Mouse (Mus musculus): ENCODE data around the gene Zswim3. TPM values are rescaled to one million over a fixed set of nuclear protein-coding genes. Genes with fewer than 3 reads are reported as not detected.
"Not testable (repeated sequence)": the region's sequence is repeated elsewhere in the genome, so short reads cannot be mapped to it uniquely, and the experiment has no call there.

The Zswim3 gene
- total RNA-seq, 2 experiments from 2014 or later = 2.5 to 3.1 TPM

DNA sequence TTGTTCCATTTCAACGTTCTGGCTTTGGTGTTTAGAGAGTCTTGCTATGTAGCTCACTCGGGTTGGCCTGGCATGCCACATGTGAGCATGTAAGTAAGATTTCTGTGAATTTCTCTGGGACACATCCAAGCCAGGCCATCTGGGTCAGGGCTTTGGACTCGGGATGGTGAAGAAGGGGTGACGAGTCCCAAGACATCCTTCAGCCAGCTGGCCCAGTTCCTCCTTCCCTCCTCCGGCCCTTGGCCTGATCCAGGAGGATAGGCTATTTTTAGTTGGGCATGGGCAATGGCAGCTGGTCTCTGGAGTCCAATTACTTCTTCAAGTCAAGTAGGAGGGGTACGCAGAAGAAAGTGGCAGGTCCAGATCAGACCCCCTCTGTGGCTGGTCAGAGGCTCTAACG, 26.1 kb upstream of the Zswim3 start:
- intact Hi-C loops (cut with DNase I) = no loop called here
- DNase-seq (ENCODE audit: low spot score) = no peak

GRCm38 (mm10) chr2:164779481-164780086, 25.3 kb upstream of the Zswim3 start, which contains the start of gene Tnnc2:
Gene Tnnc2, minus strand, starts transcription at chr2:164779967.
- intact Hi-C loops (cut with DNase I) = no loop called here

GRCm38 (mm10) chr2:164781876-164782275, 23.0 kb upstream of the Zswim3 start:
- no peak for DNase-seq (ENCODE audit: low spot score)
- intact Hi-C loops (cut with DNase I) = no loop called here

More at GRCm38 (mm10) chr2:164779481-164780086, 25.3 kb upstream of the Zswim3 start, which contains the start of gene Tnnc2:
- no peak for DNase-seq (ENCODE audit: low spot score)

DNA sequence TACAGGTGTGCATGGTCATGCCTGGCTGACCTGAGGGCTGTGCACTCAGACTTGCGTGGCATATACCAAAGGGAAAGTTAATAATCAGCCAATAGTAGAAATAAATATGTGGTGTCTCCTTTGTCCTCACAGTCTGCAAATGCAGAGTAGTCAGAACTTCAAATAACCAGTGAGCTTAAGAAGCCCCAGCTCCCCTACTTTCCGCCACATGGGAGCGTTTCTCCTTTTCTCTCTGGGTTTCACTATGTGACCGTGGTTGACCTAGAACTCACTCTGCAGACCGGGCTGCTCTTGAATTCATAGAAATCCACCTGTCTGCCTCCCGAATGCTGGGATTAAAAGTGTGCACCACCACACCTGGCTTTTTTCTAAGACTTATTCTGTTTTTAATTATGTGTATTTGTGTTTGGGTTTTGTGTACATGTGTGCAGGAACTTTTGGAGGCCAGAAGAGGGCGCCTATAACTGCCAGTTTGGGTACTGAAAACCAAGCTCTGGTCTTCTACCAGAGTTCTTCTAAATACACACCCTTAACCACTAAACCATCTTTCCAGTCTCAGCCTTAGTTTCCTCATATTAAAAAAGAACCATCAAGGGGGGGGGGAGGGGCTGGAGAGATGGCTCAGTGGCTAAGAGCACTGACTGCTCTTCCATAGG, 20.8 kb upstream of the Zswim3 start:
- intact Hi-C loops (cut with DNase I) = no loop called here
- DNase-seq (ENCODE audit: low spot score) = no peak

GRCm38 (mm10) chr2:164784869-164785420, 20.0 kb upstream of the Zswim3 start:
- DNase-seq (ENCODE audit: low spot score) = no peak

GRCm38 (mm10) chr2:164785481-164786387, 19.2 kb upstream of the Zswim3 start, which contains the start of gene Snx21:
Gene Snx21, plus strand, starts transcription at chr2:164785823.
- intact Hi-C loops (cut with DNase I) = no loop called here
- DNase-seq (ENCODE audit: low spot score) = peak; percentile 92

More at GRCm38 (mm10) chr2:164784869-164785420, 20.0 kb upstream of the Zswim3 start:
- intact Hi-C loops (cut with DNase I) = no loop called here

DNA sequence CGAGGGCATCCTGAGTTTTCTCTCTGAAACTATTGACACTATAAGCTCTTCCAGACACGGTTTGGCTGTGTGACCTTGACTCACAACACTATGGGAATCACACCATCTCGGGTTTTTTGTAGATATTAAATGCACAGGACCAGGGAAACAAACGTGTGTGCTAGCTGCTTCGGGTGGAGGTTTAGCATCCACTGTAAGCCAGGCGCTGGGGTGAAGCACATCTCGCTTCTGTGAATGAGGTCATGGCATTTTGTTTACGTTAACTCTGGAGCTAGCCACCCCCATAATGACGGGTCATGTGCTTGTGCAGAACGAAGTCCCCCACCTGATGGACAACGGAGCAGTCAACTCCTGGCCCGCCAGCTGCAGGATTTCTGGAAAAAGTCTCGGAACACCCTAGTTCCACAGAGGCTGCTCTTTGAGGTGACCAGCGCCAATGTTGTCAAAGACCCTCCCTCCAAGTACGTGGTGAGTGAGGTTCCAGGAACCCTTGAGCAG, 18.5 kb upstream of the Zswim3 start:
- DNase-seq (ENCODE audit: low spot score) = no peak
- intact Hi-C loops (cut with DNase I) = no loop called here

GRCm38 (mm10) chr2:164787032-164787431, 17.9 kb upstream of the Zswim3 start:
- no peak for DNase-seq (ENCODE audit: low spot score)
- intact Hi-C loops (cut with DNase I) = no loop called here

DNA sequence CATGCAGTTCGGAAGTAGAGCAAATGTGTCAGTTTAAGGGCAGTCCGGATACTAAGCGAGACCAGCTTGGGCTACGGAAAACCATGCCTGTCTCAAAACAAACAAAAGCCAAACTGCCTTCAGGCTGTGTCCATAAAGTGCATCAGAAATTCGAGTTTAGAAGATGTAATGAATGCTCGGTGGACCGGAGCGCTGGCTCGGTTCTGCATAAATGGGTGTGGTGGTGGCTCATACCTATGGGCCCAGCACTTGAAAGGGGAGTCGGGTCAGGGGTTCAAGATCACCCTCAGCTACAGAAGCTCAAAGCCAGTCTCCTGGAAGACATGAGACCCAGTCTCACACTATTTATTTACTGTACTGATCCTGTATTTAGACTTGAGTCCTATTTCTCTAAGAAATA, 17.1 kb upstream of the Zswim3 start:
- no peak for DNase-seq (ENCODE audit: low spot score)
- intact Hi-C loops (cut with DNase I) = no loop called here

DNA sequence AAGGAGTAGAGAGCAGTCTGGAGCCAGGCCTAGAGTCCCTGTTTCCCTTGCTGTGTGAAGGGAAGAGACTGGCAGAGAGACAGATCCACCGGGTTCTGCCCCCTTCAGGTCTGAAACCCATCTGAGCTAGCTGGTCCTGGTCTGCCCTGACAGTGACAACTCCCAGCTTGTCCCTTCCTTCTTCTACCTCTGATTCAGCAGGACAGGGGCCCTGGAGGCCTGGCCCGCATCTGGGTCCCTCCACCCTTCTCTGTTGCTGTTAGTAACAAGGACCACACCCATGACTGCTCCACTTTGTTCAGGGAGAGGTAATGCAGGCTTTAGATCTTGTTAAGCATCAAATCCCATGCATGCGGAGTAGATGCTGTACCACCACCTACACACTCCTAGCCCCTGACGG, 16.5 kb upstream of the Zswim3 start:
- no peak for DNase-seq (ENCODE audit: low spot score)
- intact Hi-C loops (cut with DNase I) = no loop called here

DNA sequence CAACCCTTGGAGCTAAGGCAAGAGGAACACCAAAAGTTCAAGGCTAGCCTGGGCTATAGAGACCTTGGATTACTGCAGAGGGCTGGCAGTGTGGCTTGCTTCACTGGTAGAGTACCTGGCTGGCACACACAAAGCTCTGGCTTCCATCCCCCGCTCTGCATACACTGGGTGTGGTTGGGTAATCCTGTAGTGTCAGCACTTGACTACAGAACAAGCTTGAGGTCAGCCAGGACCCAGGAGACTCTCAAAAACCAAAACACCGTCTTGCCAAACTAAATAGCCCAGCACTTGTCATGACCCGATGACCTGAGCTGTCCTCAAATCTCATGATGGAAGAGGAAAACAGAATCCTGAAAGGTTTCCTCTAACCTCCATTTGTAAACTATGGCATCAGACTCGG, 14.4 kb upstream of the Zswim3 start:
- DNase-seq (ENCODE audit: low spot score) = no peak

GRCm38 (mm10) chr2:164791841-164792261, 13.0 kb upstream of the Zswim3 start:
- no peak for DNase-seq (ENCODE audit: low spot score)
- intact Hi-C loops (cut with DNase I) = loop anchor here (5.0 kb wide), 1 partner anchor 115 kb away; no protein-coding TSS in a partner anchor

More for the DNA sequence above, 14.4 kb upstream of the Zswim3 start:
- intact Hi-C loops (cut with DNase I) = loop anchor here (5.0 kb wide), 1 partner anchor 113 kb away; no protein-coding TSS in a partner anchor

DNA sequence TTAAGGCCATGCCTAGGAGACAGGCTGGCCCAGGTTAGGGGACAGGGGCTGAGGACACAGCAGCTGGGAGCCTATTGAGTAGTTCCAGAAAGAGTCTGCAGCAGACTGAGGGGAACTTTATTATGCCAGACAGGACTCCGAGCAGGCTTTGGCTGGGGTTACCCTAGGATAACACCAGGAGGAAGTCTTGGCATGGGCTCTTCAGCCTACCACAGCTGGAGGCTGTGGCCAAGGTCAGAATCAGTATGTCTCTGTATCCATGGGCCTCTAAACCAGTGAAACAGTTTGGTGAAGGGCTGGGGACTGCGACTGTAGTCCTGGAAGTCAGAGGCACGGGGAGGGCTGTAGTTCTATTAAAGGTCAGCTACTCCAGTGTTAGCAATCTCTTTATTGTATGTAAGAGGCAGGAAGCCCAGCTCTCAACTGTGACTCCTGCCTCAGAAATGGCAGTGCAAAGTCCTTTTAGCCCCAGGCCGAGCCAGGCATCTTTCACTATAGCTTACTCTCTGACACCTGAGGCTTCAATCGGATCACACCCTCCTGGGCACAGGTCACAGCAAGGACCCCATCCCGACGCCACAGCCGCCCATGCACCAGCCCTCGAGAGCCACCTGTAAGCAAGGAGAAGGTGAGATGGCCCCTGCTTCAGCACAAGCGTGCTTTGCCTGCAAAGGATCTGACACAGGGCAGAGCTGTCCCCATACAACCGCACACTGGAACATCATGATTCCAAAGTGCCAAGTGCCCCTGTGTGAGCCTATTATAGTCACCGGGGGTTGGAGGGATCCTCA, 12.3 kb upstream of the Zswim3 start:
- intact Hi-C loops (cut with DNase I) = loop anchor here (5.0 kb wide), 1 partner anchor 115 kb away; no protein-coding TSS in a partner anchor
- no peak for DNase-seq (ENCODE audit: low spot score)

DNA sequence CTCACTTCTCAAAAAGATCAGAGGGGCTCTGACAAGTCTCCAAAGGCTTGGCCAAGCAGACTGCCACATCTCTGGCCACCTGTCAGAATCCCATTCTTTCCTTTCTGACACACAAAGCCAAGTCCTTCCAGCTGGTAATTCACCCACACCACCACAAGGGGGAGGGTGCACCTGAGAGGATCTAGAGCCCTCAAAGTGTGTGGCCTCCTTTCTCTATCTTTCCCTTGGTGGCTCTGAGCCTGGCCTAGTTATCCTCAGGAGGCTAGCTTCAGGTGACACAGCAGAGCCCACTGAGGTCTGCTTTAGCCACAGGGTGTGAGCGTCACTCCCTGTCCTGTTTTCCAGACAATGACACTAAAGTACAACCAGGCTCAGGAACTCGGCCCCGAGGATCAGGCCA, 11.7 kb upstream of the Zswim3 start:
- intact Hi-C loops (cut with DNase I) = loop anchor here (5.0 kb wide), 1 partner anchor 116 kb away; no protein-coding TSS in a partner anchor
- no peak for DNase-seq (ENCODE audit: low spot score)

DNA sequence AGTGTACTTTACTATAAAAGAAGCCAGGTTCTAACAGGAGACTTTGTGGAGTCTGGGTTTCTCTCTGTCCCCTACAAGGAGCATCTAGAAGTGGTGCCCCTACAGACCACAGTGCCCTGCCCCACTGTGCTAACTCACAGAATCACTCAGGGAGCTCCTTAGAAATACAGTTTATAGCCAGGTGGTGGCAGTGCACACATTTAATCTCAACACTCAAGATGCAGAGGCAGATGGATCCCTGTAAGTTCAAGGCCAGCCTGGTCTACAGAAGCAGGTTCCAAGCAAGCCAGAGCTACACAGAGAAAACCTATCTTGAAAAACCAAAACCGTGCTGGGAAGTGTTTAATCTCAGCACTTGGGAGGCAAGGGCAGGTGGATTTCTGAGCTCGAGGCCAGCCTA, 11.1 kb upstream of the Zswim3 start:
- intact Hi-C loops (cut with DNase I) = loop anchor here (5.0 kb wide), 1 partner anchor 116 kb away; no protein-coding TSS in a partner anchor
- DNase-seq (ENCODE audit: low spot score) = no peak

DNA sequence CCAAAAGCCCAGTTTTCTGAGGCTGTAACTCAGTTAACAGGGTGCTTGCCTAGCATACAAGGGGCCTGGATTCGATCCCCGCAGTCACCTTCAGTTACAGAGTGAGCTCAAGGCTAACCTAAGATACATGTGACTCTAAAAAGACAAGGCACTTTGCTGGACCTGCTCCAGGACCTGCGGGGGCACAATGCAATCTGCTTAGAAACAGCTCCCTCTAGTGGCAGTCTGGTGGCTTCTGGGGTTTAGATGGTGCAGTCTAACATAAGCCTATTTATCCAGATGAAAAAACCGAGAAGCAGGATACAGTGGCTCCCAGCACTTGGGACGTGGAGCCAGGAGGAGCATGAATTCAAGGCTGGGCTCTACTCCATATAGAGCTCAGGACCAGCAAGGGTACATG, 10.6 kb upstream of the Zswim3 start:
- intact Hi-C loops (cut with DNase I) = loop anchor here (5.0 kb wide), 1 partner anchor 117 kb away; no protein-coding TSS in a partner anchor
- DNase-seq (ENCODE audit: low spot score) = peak; percentile 47

DNA sequence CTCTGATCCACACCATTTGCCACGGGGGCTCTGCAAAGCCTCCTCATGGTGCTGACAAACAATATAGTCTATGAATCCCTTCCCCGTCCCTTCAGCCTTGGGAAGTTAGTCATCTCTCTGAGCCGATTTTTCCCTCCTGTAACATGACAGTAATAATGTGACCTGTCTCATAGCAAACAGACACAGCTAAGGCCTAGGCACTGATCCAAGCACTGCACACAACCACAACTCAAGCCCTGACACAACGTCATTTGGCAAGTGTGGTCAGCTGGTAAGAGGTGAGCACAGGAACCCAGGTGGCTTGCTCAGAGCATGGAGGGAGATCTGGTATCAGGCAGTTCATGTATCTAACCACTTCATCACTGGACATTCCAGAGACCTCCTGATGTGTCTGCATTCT, 9.0 kb upstream of the Zswim3 start:
- no peak for DNase-seq (ENCODE audit: low spot score)
- intact Hi-C loops (cut with DNase I) = no loop called here

DNA sequence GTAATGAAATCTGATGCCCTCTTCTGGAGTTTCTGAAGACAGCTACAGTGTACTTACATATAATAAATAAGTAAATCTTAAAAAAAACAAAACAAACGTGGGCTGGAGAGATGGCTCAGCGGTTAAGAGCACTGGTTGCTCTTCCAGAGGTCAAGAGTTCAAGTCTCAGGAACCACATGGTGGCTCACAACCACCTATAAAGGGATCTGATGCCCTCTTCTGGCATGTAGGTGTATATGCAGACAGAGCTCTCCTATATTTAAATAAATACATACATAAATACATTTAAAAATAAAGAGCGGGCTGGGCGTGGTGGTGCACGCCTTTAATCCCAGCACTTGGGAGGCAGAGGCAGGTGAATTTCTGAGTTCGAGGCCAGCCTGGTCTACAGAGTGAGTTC, 6.3 kb upstream of the Zswim3 start:
- DNase-seq (ENCODE audit: low spot score); intact Hi-C loops (cut with DNase I): not testable (repeated sequence)
